Mouse (Mus musculus) heart, embryonic 11.5 days (tissue): Measurements from ENCODE around the gene 2310009B15Rik. TPM values are rescaled to one million over a fixed set of nuclear protein-coding genes. Genes with fewer than 3 reads are reported as not detected.
A peak's percentile ranks its signal among the peaks of the same experiment; 100 is the strongest.

ENCODE experiments used
- ATAC-seq: fragments of 200-750 bp; cut with Nextera tagmentation; replicated peaks from 2 replicates; pipeline ENCODE4 v1.8.0; 2017; ENCODE audit warnings: moderate library complexity; ENCODE audit not compliant: insufficient number of reproducible peaks, low FRiP score, low TSS enrichment
- H3K27ac ChIP-seq: fragments of 300-500 bp; sonication (generic); 2 replicates; pipeline ENCODE4 v1.5.1; 2014; ENCODE audit warnings: mild to moderate bottlenecking, low read depth, low read length
- H3K27me3 ChIP-seq: fragments of 300-500 bp; sonication (generic); 2 replicates; pipeline ENCODE4 v1.6.1; 2014; ENCODE audit warnings: mild to moderate bottlenecking, low read length, mixed read lengths; ENCODE audit not compliant: control insufficient read depth, insufficient read depth
- H3K36me3 ChIP-seq: fragments of 300-500 bp; sonication (generic); 2 replicates; pipeline ENCODE4 v1.6.1; 2014; ENCODE audit warnings: mild to moderate bottlenecking, low read length, moderate library complexity, mixed read lengths; ENCODE audit not compliant: control insufficient read depth, insufficient read depth
- H3K4me1 ChIP-seq: fragments of 300-500 bp; sonication (generic); 2 replicates; pipeline ENCODE4 v1.6.1; 2014; ENCODE audit warnings: low read length; ENCODE audit not compliant: control insufficient read depth, insufficient read depth
- H3K4me2 ChIP-seq: fragments of 300-500 bp; sonication (generic); 2 replicates; pipeline ENCODE4 v1.6.1; 2014; ENCODE audit warnings: mild to moderate bottlenecking, moderate library complexity
- H3K4me3 ChIP-seq: fragments of 300-500 bp; sonication (generic); 2 replicates; pipeline ENCODE4 v1.5.1; 2014; ENCODE audit warnings: low read depth, low read length
- H3K9ac ChIP-seq: fragments of 300-500 bp; sonication (generic); 2 replicates; pipeline ENCODE4 v1.6.1; 2014; ENCODE audit warnings: mild to moderate bottlenecking, low read depth, low read length, moderate library complexity
- H3K9me3 ChIP-seq: fragments of 300-500 bp; sonication (generic); replicated peaks from 2 replicates; pipeline ENCODE4 v1.6.1; 2016; ENCODE audit warnings: low read length; ENCODE audit not compliant: control insufficient read depth
- WGBS: fragments of 180-500 bp; shearing (Covaris S2); extraction: QIAGEN DNeasy Blood & Tissue Kit; methylation state at CpG from one replicate; pipeline ENCODE4 v1.1.7; 2014; ENCODE audit not compliant: insufficient replicate concordance; 5-methylcytosine and 5-hydroxymethylcytosine counted together
- polyA plus RNA-seq: library from polyadenylated mRNA; unstranded; fragments of >200 nt; fragmentation: Nextera tagmentation; extraction: Ambion mirVana; gene quantifications from 2 replicates; pipeline ENCODE4 v1.2.1, GENCODE M21; 2014

Gene 2310009B15Rik
- polyA plus RNA-seq, 1 experiment from 2014 or later, result 28.1 TPM

- no peak overlapping the region for H3K9ac ChIP-seq
- no peak for ATAC-seq
- no peak overlapping the region for H3K4me2 ChIP-seq
- H3K36me3 ChIP-seq, result no peaks in the 10 kb centered on the region
- WGBS, result 5% methylated on average over 12 of the region's 12 CpGs
- no peak overlapping the region for H3K27ac ChIP-seq
- H3K9me3 ChIP-seq, result no peaks in the 10 kb centered on the region
- peaks cover 20% of the 10 kb centered on the region for H3K4me1 ChIP-seq
- peaks cover 76% of the 10 kb centered on the region for H3K27me3 ChIP-seq
- H3K4me3 ChIP-seq, result no peak overlapping the region
Observed at GRCm38 (mm10) chr1:138846131-138846530, 10.5 kb downstream of the 2310009B15Rik start.

- no peak overlapping the region for H3K4me3 ChIP-seq
- H3K4me1 ChIP-seq, result peaks cover 20% of the 10 kb centered on the region
- no peaks in the 10 kb centered on the region for H3K36me3 ChIP-seq
- no peak for ATAC-seq
- H3K9ac ChIP-seq, result no peak overlapping the region
- H3K27me3 ChIP-seq, result peaks cover 77% of the 10 kb centered on the region
- H3K4me2 ChIP-seq, result no peak overlapping the region
- H3K9me3 ChIP-seq, result no peaks in the 10 kb centered on the region
- H3K27ac ChIP-seq, result no peak overlapping the region
- 16% methylated on average over 3 of the region's 3 CpGs for WGBS
Observed at GRCm38 (mm10) chr1:138845481-138845880, 11.2 kb downstream of the 2310009B15Rik start.

DNA sequence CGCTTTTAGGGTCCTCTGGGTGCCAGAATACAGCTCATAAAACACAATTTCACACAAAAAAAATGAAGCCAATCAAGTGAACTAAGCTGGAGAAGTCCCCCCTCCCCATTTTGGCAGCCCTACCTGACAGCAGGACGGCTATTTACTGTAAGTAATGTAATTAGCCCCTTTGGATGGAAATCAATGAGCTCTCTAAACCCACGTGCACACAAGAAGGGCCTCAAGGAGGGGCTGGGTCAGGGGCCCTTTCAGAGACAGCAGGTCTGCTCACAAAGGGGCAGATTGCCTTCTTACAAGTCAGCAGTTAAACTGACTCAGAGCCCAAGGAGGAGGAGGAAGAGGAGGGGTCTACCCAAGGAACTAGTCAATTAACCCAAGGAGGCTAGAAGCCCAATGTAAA, 12.5 kb downstream of the 2310009B15Rik start:
- peaks cover 20% of the 10 kb centered on the region for H3K4me1 ChIP-seq
- H3K4me3 ChIP-seq, result peak overlapping the region; percentile 42; the same call in 1 of the 2 replicates
- no peak overlapping the region for H3K9ac ChIP-seq
- H3K36me3 ChIP-seq, result no peaks in the 10 kb centered on the region
- H3K27ac ChIP-seq, result no peak overlapping the region
- peak overlapping the region; percentile 65; the same call in 1 of the 2 replicates for H3K4me2 ChIP-seq
- 7% methylated on average over 3 of the region's 3 CpGs for WGBS
- H3K9me3 ChIP-seq, result no peaks in the 10 kb centered on the region
- ATAC-seq, result no peak
- peaks cover 77% of the 10 kb centered on the region for H3K27me3 ChIP-seq

GRCm38 (mm10) chr1:138843361-138844091, 13.1 kb downstream of the 2310009B15Rik start:
- under 1% methylated on average over 35 of the region's 35 CpGs for WGBS
- peak overlapping the region; percentile 65 for H3K4me2 ChIP-seq
- peaks cover 14% of the 10 kb centered on the region for H3K4me1 ChIP-seq
- H3K27me3 ChIP-seq, result peaks cover 73% of the 10 kb centered on the region
- H3K4me3 ChIP-seq, result peak overlapping the region; percentile 42
- no peaks in the 10 kb centered on the region for H3K36me3 ChIP-seq
- H3K9me3 ChIP-seq, result no peaks in the 10 kb centered on the region
- no peak overlapping the region for H3K27ac ChIP-seq
- peak overlapping the region; percentile 61; the same call in 1 of the 2 replicates for H3K9ac ChIP-seq
- ATAC-seq, result no peak

GRCm38 (mm10) chr1:138842756-138843155, 13.9 kb downstream of the 2310009B15Rik start:
- Histone ChIP-seq H3K36me3 (no peaks in the 10 kb centered on the region), H3K4me2 (peak overlapping the region; percentile 58; the same call in 1 of the 2 replicates), H3K27ac (no peak overlapping the region), H3K9me3 (no peaks in the 10 kb centered on the region), H3K4me1 (peaks cover 7% of the 10 kb centered on the region), H3K4me3 (no peak overlapping the region; the same call in 1 of the 2 replicates), H3K9ac (no peak overlapping the region), H3K27me3 (peaks cover 73% of the 10 kb centered on the region)
- WGBS, result 3% methylated on average over 10 of the region's 10 CpGs
- ATAC-seq, result no peak

DNA sequence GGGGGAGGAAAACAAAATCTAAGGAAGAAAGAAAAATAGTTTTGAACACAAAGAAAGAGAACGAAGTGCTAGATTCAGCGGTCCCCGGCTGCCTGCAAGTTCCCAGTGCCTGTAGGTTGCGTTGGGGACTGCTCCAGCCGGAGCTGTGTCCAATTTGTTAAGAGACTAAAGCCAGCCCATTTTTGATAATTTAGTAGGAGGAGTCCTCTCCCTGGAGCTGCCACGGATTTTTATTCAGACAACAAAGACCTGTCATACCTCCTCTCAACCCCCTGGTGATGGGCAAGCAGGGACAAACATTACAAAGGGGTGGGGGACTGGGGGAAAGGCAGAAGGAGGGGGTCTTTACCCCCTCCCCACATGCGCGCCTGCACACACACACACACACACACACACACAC, 14.3 kb downstream of the 2310009B15Rik start:
- peaks cover 76% of the 10 kb centered on the region for H3K27me3 ChIP-seq
- no peaks in the 10 kb centered on the region for H3K36me3 ChIP-seq
- ATAC-seq, result 0 out of 2 replicates have a peak, but pooled peaks have one; percentile 56
- H3K4me3 ChIP-seq, result peak overlapping the region; percentile 38
- no peak overlapping the region for H3K9ac ChIP-seq
- peaks cover 7% of the 10 kb centered on the region for H3K4me1 ChIP-seq
- no peaks in the 10 kb centered on the region for H3K9me3 ChIP-seq
- 0% methylated on average over 8 of the region's 8 CpGs for whole genome bisulfite sequencing
- H3K27ac ChIP-seq, result no peak overlapping the region
- peak overlapping the region; percentile 58 for H3K4me2 ChIP-seq

GRCm38 (mm10) chr1:138841306-138842095, 15.2 kb downstream of the 2310009B15Rik start:
- peak overlapping the region; percentile 28; the same call in 1 of the 2 replicates for H3K9ac ChIP-seq
- no peak for ATAC-seq
- peaks cover 77% of the 10 kb centered on the region for H3K27me3 ChIP-seq

GRCm38 (mm10) chr1:138840440-138841305, 16.0 kb downstream of the 2310009B15Rik start:
- no peak overlapping the region for H3K9ac ChIP-seq
- peaks cover 77% of the 10 kb centered on the region for H3K27me3 ChIP-seq
- no peak overlapping the region for H3K27ac ChIP-seq
- H3K4me3 ChIP-seq, result peak overlapping the region; percentile 38
- H3K9me3 ChIP-seq, result no peaks in the 10 kb centered on the region
- WGBS, result 9% methylated on average over 25 of the region's 25 CpGs
- H3K4me2 ChIP-seq, result peak overlapping the region; percentile 58
- H3K4me1 ChIP-seq, result peaks cover 7% of the 10 kb centered on the region
- H3K36me3 ChIP-seq, result no peaks in the 10 kb centered on the region
- no peak for ATAC-seq

More at GRCm38 (mm10) chr1:138841306-138842095, 15.2 kb downstream of the 2310009B15Rik start:
- H3K4me1 ChIP-seq, result peaks cover 7% of the 10 kb centered on the region
- H3K36me3 ChIP-seq, result no peaks in the 10 kb centered on the region
- no peaks in the 10 kb centered on the region for H3K9me3 ChIP-seq
- WGBS, result under 1% methylated on average over 54 of the region's 54 CpGs
- peak overlapping the region; percentile 58 for H3K4me2 ChIP-seq
- H3K4me3 ChIP-seq, result peak overlapping the region; percentile 38
- no peak overlapping the region for H3K27ac ChIP-seq
